Mouse (Mus musculus) small intestine, adult 2 months (tissue): Measurements from ENCODE around the gene Hist1h3d. TPM values are rescaled to one million over a fixed set of nuclear protein-coding genes. Genes with fewer than 3 reads are reported as not detected.
A peak's percentile ranks its signal among the peaks of the same experiment; 100 is the strongest.
"Not testable (repeated sequence)": the region's sequence is repeated elsewhere in the genome, so short reads cannot be mapped to it uniquely, and the experiment has no call there.

ENCODE experiments used
- H3K27ac ChIP-seq: fragments of 200-500 bp; 2 replicates; pipeline ENCODE4 v1.5.1; 2012; ENCODE audit warnings: low read depth, low read length, control low read depth, inconsistent platforms; ENCODE audit not compliant: insufficient read depth
- H3K27me3 ChIP-seq: fragments of 200-500 bp; 2 replicates; pipeline ENCODE4 v1.6.1; 2012; ENCODE audit warnings: mild to moderate bottlenecking, moderate library complexity, low read length, inconsistent platforms; ENCODE audit not compliant: control insufficient read depth, insufficient read depth
- H3K36me3 ChIP-seq: fragments of 200-500 bp; 2 replicates; pipeline ENCODE4 v1.6.1; 2012; ENCODE audit warnings: mild to moderate bottlenecking, low read length, control low read depth, inconsistent platforms; ENCODE audit not compliant: control insufficient read depth, insufficient read depth
- H3K4me1 ChIP-seq: fragments of 200-500 bp; 2 replicates; pipeline ENCODE4 v1.6.1; 2012; ENCODE audit warnings: low read length, inconsistent platforms, mixed read lengths; ENCODE audit not compliant: control insufficient read depth, insufficient read depth, insufficient read length
- H3K4me3 ChIP-seq: fragments of 200-500 bp; 2 replicates; pipeline ENCODE4 v1.5.1; 2012; ENCODE audit warnings: low read depth, mild to moderate bottlenecking, control low read depth, inconsistent platforms, low read length, moderate library complexity
- CTCF ChIP-seq: fragments of 200-500 bp; IDR thresholded peaks from 2 replicates; pipeline ENCODE4 v1.5.1; 2012; ENCODE audit warnings: low read depth, mild to moderate bottlenecking, control low read depth, inconsistent platforms, low read length, moderate library complexity, mixed read lengths; ENCODE audit not compliant: insufficient replicate concordance, insufficient read length; ENCODE audit errors: extremely low read depth
- POLR2A ChIP-seq: fragments of 200-500 bp; IDR thresholded peaks from 2 replicates; pipeline ENCODE4 v1.6.1; 2012; ENCODE audit warnings: low read depth, mild to moderate bottlenecking, control low read depth, inconsistent platforms, low read length, moderate library complexity
- WGBS: fragments of 180-500 bp; shearing (Covaris S2); methylation state at CpG from one replicate; pipeline ENCODE4 v1.1.7; 2018; 5-methylcytosine and 5-hydroxymethylcytosine counted together
- polyA plus RNA-seq: library from polyadenylated mRNA; depleted of rRNA; stranded (reverse); fragments of >200 nt; gene quantifications from 2 replicates; pipeline ENCODE4 v1.2.3, GENCODE M21; 2012

Hist1h3d gene
- polyA plus RNA-seq, 1 experiment, result 24.2 TPM

- Histone ChIP-seq H3K27me3 (no peaks in the 10 kb centered on the region), H3K27ac (peak overlapping the region; percentile 53), H3K4me1 (peaks cover 2% of the 10 kb centered on the region; the same call in 1 of the 2 replicates), H3K4me3 (no peak overlapping the region), H3K36me3 (no peaks in the 10 kb centered on the region)
- TF ChIP-seq CTCF (no peak), POLR2A (no peak)
- WGBS, result 9% methylated on average over 9 of the region's 9 CpGs
These were observed 21.2 kb upstream of the Hist1h3d start for GRCm38 (mm10) chr13:23554393-23554792.

- no peaks in the 10 kb centered on the region for H3K27me3 ChIP-seq
- H3K4me1 ChIP-seq, result peaks cover 2% of the 10 kb centered on the region; the same call in 1 of the 2 replicates
- no peaks in the 10 kb centered on the region for H3K36me3 ChIP-seq
- under 1% methylated on average over 54 of the region's 54 CpGs for WGBS
- H3K27ac ChIP-seq, result peak overlapping the region; percentile 96
- peak; percentile 83 for TF ChIP-seq POLR2A
- TF ChIP-seq CTCF, result no peak
- peak overlapping the region; percentile 83 for H3K4me3 ChIP-seq
These were observed 20.4 kb upstream of the Hist1h3d start for GRCm38 (mm10) chr13:23554925-23555838.

GRCm38 (mm10) chr13:23555839-23556416 lies 19.6 kb upstream of the Hist1h3d start:
- no peaks in the 10 kb centered on the region for H3K27me3 ChIP-seq
- H3K4me3 ChIP-seq, result peak overlapping the region; percentile 83
- no peak for TF ChIP-seq CTCF
- H3K4me1 ChIP-seq, result no peaks in the 10 kb centered on the region; the same call in 1 of the 2 replicates
- no peaks in the 10 kb centered on the region for H3K36me3 ChIP-seq
- peak overlapping the region; percentile 96 for H3K27ac ChIP-seq
- WGBS, result under 1% methylated on average over 18 of the region's 18 CpGs

DNA sequence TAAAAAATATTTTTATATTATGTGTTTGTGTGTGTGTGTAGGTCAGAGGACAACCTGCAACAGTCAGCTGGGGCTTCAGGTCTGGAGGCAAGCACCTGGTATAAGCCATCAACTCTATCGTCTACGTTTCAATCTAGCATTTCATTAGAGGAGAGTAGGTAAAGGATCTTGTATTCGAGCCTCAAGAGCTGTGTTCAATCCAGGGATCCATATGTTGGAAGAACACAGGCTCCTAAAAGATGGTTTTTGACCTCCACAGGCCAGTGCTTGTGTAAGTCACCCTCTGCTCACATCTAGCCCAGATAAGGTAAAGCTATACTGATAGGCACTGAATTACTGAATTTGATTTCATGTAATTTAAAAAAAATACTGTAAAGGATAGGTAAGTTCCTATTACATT lies 18.7 kb upstream of the Hist1h3d start:
- H3K27ac ChIP-seq, result no peak overlapping the region
- 62% methylated on average over 3 of the region's 3 CpGs for WGBS

DNA sequence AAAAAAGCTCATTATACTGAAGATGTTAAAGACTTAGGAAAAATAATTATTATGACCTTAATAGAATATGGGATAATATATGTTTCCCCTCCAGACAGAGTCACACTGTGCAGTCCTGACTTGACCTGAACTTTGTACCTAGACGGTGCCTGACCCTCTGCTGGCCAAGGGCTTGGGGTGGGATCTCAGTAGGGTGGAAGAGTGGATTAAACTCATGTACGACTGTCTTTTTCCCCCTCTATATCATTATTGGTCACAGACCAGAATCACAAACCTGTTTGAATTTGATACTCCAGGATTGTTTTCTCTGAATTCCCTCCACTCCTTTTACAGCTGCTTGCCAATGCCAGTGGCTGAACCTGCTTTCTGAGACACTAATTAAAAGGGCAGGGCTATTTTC lies 14.9 kb upstream of the Hist1h3d start:
- 0 out of 2 replicates have a peak overlapping the region, but pooled peaks have one; percentile 1 for H3K27ac ChIP-seq
- WGBS, result 14% methylated on average over 2 of the region's 2 CpGs
- H3K4me1 ChIP-seq, H3K36me3 ChIP-seq, H3K4me3 ChIP-seq, H3K27me3 ChIP-seq: not testable (repeated sequence)

More for the DNA sequence above, 18.7 kb upstream of the Hist1h3d start:
- H3K4me3 ChIP-seq, result no peak overlapping the region
- H3K4me1 ChIP-seq, result no peaks in the 10 kb centered on the region
- H3K36me3 ChIP-seq, result no peaks in the 10 kb centered on the region
- no peaks in the 10 kb centered on the region for H3K27me3 ChIP-seq
- TF ChIP-seq POLR2A (no peak), CTCF (no peak)

- H3K36me3 ChIP-seq, H3K27me3 ChIP-seq, H3K4me1 ChIP-seq: not testable (repeated sequence)
- Histone ChIP-seq H3K27ac (peak overlapping the region; percentile 93), H3K4me3 (peak overlapping the region; percentile 93; the same call in 1 of the 2 replicates)
- 0% methylated on average over 2 of the region's 5 CpGs for WGBS
These were observed 14.1 kb upstream of the Hist1h3d start for GRCm38 (mm10) chr13:23561531-23561882.

DNA sequence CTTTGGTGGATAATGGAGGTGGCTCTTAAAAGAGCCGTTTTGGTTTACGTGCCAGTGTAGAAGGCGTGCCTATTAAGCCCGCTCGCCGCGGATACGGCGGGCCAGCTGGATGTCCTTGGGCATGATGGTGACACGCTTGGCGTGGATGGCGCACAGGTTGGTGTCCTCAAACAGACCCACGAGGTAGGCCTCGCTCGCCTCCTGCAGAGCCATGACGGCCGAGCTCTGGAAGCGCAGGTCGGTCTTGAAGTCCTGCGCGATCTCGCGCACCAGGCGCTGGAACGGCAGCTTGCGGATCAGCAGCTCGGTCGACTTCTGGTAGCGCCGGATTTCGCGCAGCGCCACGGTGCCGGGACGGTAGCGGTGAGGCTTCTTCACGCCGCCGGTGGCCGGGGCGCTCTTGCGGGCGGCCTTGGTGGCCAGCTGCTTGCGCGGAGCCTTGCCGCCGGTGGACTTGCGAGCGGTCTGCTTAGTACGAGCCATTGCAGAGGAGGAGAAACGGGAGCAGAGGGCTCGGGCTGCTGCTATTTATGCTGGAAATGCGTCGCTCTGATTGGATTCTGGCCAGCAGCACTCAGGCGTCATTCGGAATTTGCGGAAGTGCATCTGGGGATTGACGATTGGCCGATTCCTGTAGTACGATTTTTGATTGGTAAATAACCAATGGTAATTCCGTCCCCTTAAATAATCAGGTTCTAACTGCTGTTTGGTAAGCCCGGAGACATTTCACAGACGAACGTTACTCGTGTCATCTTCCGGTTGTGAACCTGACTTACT lies 13.5 kb upstream of the Hist1h3d start, which contains the start of gene Hist1h3e:
Hist1h3e (minus strand) TSS at position 487 of the 777 bp plus-strand sequence.
- not testable (repeated sequence) for H3K4me1 ChIP-seq, H3K27me3 ChIP-seq, H3K36me3 ChIP-seq
- H3K4me3 ChIP-seq, result peak within 1 kb of the TSS; percentile 93
- peak; percentile 97 for TF ChIP-seq POLR2A
- WGBS, result under 1% methylated on average over 65 of the region's 67 CpGs
- H3K27ac ChIP-seq, result peak within 1 kb of the TSS; percentile 93
